Mouse (Mus musculus) embryonic fibroblast, embryonic 13.5 days (primary cell): ENCODE measurements around the gene Pex19.

Experiments used
- CTCF ChIP-seq: IDR thresholded peaks from 2 replicates; pipeline ENCODE4 v1.5.1; 2011; ENCODE audit warnings: mild to moderate bottlenecking, control low read depth, low read length, moderate library complexity, borderline replicate concordance; ENCODE audit not compliant: insufficient read depth
- POLR2A ChIP-seq: IDR thresholded peaks from 2 replicates; pipeline ENCODE4 v1.6.1; 2011; ENCODE audit warnings: low read depth, mild to moderate bottlenecking, control low read depth, low read length, moderate library complexity

DNA sequence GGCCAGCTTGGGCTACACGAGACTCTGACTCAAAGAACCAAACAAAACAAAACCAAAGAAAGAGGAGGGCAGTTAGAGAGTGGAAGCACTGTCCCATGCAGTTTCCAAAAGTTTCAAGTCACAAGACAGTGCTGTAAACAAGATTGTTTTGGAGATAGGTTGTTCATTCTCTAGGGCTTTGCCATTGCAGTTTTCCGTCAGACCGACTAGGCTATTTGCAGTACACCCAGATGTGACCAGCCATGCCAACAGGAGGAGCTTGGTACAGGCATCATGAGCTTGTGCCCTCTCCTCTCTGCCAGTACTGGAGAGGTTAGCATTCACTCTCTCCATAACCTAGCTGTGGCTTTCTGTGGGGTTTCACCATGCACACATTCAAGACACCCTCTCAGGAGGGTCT, 33.0 kb upstream of the Pex19 start:
- TF ChIP-seq CTCF (no peak), POLR2A (no peak)
